Mouse (Mus musculus) G1E (cell line): ENCODE data around the gene Fitm1. TPM values are rescaled to one million over a fixed set of nuclear protein-coding genes. Genes with fewer than 3 reads are reported as not detected.

Experiments
- ATAC-seq: 2 replicates; pipeline ENCODE4 v1.8.0; 2016; ENCODE audit warnings: mild to moderate bottlenecking; ENCODE audit not compliant: insufficient number of reproducible peaks, poor library complexity, low FRiP score, severe bottlenecking; ENCODE audit errors: extremely low read depth
- DNase-seq: peaks from one replicate; pipeline ENCODE4 v3.0.0; 2012; ENCODE audit warnings: low spot score
- H3K27me3 ChIP-seq: 2 replicates; pipeline ENCODE4 v1.6.1; 2012; ENCODE audit warnings: mild to moderate bottlenecking, low read length, inconsistent platforms; ENCODE audit not compliant: insufficient read depth
- H3K36me3 ChIP-seq: replicated peaks from 2 replicates; pipeline ENCODE3; 2012; ENCODE audit warnings: mild to moderate bottlenecking, inconsistent platforms
- H3K4me1 ChIP-seq: 2 replicates; pipeline ENCODE4 v1.6.1; 2012; ENCODE audit warnings: low read depth, low read length, inconsistent platforms, mixed read lengths; ENCODE audit not compliant: insufficient read depth
- H3K4me3 ChIP-seq: 2 replicates; pipeline ENCODE4 v1.5.1; 2012; ENCODE audit warnings: low read depth, mild to moderate bottlenecking, inconsistent platforms, low read length, moderate library complexity, mixed read lengths
- H3K9me3 ChIP-seq: replicated peaks from 2 replicates; pipeline ENCODE4 v1.6.1; 2012; ENCODE audit warnings: inconsistent platforms
- CTCF ChIP-seq: IDR thresholded peaks from 2 replicates; pipeline ENCODE4 v1.5.1; 2012; ENCODE audit warnings: low read depth, low read length, inconsistent platforms, mixed read lengths
- GATA1 ChIP-seq: IDR thresholded peaks from 2 replicates; pipeline ENCODE4 v1.6.1; 2012; ENCODE audit warnings: borderline replicate concordance, low read length, inconsistent platforms, mixed read lengths
- GATA2 ChIP-seq: IDR thresholded peaks from 2 replicates; pipeline ENCODE4 v1.6.1; 2012; ENCODE audit warnings: low read depth, low read length, inconsistent platforms, borderline replicate concordance
- POLR2AphosphoS5 ChIP-seq: IDR thresholded peaks from 2 replicates; pipeline ENCODE4 v1.6.1; 2012; ENCODE audit warnings: low read depth, low read length, inconsistent platforms; ENCODE audit not compliant: insufficient replicate concordance
- TAL1 ChIP-seq: conservative IDR thresholded peaks from 2 replicates; pipeline ENCODE4 v1.6.1; 2012; ENCODE audit warnings: low read depth, low read length, inconsistent platforms, mixed read lengths
- polyA plus RNA-seq: library from polyadenylated mRNA; stranded (reverse); fragments of >175 nt; gene quantifications from 2 replicates; pipeline ENCODE4 v1.2.3, GENCODE M21; 2012
- total RNA-seq, 2 experiments: library from RNA; stranded (forward) in 1 of 2; stranded (reverse) in 1 of 2; fragments of 200-1000 nt in 1 of 2; fragments of >200 nt in 1 of 2; fragmentation: Nextera tagmentation in 1 of 2; gene quantifications; 2 replicates each; pipeline ENCODE4 v1.2.3; 2014 to 2017

The Fitm1 gene
- total and polyA plus RNA-seq, 3 experiments = not detected

- no peaks in the 10 kb centered on the region for H3K27me3 ChIP-seq
- H3K9me3 ChIP-seq = no peaks in the 10 kb centered on the region
- DNase-seq (peak; percentile 74), ATAC-seq (peak; percentile 90)
- TF ChIP-seq GATA1 (no peak), GATA2 (peak; percentile 95), CTCF (peak; percentile 84)
- H3K4me3 ChIP-seq = peak overlapping the region; percentile 71
- peaks cover 87% of the 10 kb centered on the region for H3K36me3 ChIP-seq
- peaks cover 77% of the 10 kb centered on the region for H3K4me1 ChIP-seq
Observed at GRCm38 (mm10) chr14:55603633-55604576, 28.5 kb downstream of the Fitm1 start.

- H3K4me3 ChIP-seq = peak overlapping the region; percentile 71
- no peak for ATAC-seq
- DNase-seq = no peak
- H3K27me3 ChIP-seq = no peaks in the 10 kb centered on the region
- TF ChIP-seq GATA2 (no peak), GATA1 (no peak), CTCF (no peak), TAL1 (no peak), POLR2AphosphoS5 (no peak)
- peaks cover 78% of the 10 kb centered on the region for H3K4me1 ChIP-seq
- peaks cover 87% of the 10 kb centered on the region for H3K36me3 ChIP-seq
- no peaks in the 10 kb centered on the region for H3K9me3 ChIP-seq
Observed at GRCm38 (mm10) chr14:55604823-55605222, 29.4 kb downstream of the Fitm1 start.

GRCm38 (mm10) chr14:55605743-55606459 lies 30.5 kb downstream of the Fitm1 start:
- Histone ChIP-seq H3K36me3 (peaks cover 86% of the 10 kb centered on the region), H3K27me3 (no peaks in the 10 kb centered on the region), H3K9me3 (no peaks in the 10 kb centered on the region), H3K4me1 (peaks cover 80% of the 10 kb centered on the region), H3K4me3 (peak overlapping the region; percentile 17; the same call in 1 of the 2 replicates)
- ATAC-seq = no peak
- DNase-seq = no peak
- TF ChIP-seq GATA2 (no peak), TAL1 (no peak), CTCF (no peak), POLR2AphosphoS5 (no peak), GATA1 (no peak)

GRCm38 (mm10) chr14:55608339-55608738 lies 32.9 kb downstream of the Fitm1 start:
- Histone ChIP-seq H3K4me3 (no peak overlapping the region; the same call in 1 of the 2 replicates), H3K36me3 (peaks cover 64% of the 10 kb centered on the region), H3K4me1 (peaks cover 73% of the 10 kb centered on the region), H3K9me3 (no peaks in the 10 kb centered on the region), H3K27me3 (no peaks in the 10 kb centered on the region)
- no peak for ATAC-seq
- DNase-seq = no peak
- no peak for TF ChIP-seq TAL1
- TF ChIP-seq GATA1 = no peak
- no peak for TF ChIP-seq GATA2
- TF ChIP-seq CTCF = no peak

GRCm38 (mm10) chr14:55613346-55613745 lies 37.9 kb downstream of the Fitm1 start:
- DNase-seq (no peak), ATAC-seq (no peak)
- H3K36me3 ChIP-seq = peaks cover 27% of the 10 kb centered on the region
- peaks cover 70% of the 10 kb centered on the region for H3K4me1 ChIP-seq
- no peak for TF ChIP-seq TAL1
- TF ChIP-seq CTCF = no peak
- no peak for TF ChIP-seq GATA1
- no peak for TF ChIP-seq GATA2
- TF ChIP-seq POLR2AphosphoS5 = no peak
- H3K4me3 ChIP-seq = no peak overlapping the region
- no peaks in the 10 kb centered on the region for H3K27me3 ChIP-seq
- H3K9me3 ChIP-seq = no peaks in the 10 kb centered on the region

GRCm38 (mm10) chr14:55614565-55615178 lies 39.3 kb downstream of the Fitm1 start:
- peaks cover 77% of the 10 kb centered on the region for H3K4me1 ChIP-seq

More at GRCm38 (mm10) chr14:55614565-55615178, 39.3 kb downstream of the Fitm1 start:
- H3K4me3 ChIP-seq = no peak overlapping the region
- DNase-seq (peak; percentile 30), ATAC-seq (peak; percentile 19)
- H3K36me3 ChIP-seq = peaks cover 21% of the 10 kb centered on the region
- H3K9me3 ChIP-seq = no peaks in the 10 kb centered on the region
- TF ChIP-seq POLR2AphosphoS5 (no peak), CTCF (no peak), GATA1 (no peak), TAL1 (peak; percentile 64), GATA2 (no peak)
- no peaks in the 10 kb centered on the region for H3K27me3 ChIP-seq
